Mouse (Mus musculus): ENCODE measurements at regions not wholly inside any gene's neighbourhood (a gene's known extent, or its start where the extent isn't known, plus 50 kb on each side); places are given as distances from the start of the nearest gene placed in this dataset.
A peak's percentile ranks its signal among the peaks of the same experiment; 100 is the strongest.

DNA sequence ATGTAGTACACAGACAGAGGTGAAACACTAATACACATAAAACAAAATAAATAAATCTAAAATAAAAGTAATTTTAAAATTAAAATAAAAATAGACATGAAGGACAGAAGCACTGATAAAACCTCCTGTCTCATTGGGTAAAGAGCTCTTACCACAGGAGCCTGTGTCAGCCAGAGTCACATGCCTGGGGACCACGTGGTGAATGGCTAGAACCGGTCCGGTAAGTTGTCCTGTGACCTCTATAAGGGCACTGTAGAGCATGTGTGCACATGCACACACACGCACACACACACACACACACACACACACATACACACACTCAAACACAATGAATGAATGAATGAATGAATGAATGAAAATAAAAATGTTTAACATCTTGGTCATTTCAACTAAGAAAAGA, 89.8 kb upstream of the Slc45a1 start:
- H3K9ac ChIP-seq (replicated peaks) = no peak overlapping the region

DNA sequence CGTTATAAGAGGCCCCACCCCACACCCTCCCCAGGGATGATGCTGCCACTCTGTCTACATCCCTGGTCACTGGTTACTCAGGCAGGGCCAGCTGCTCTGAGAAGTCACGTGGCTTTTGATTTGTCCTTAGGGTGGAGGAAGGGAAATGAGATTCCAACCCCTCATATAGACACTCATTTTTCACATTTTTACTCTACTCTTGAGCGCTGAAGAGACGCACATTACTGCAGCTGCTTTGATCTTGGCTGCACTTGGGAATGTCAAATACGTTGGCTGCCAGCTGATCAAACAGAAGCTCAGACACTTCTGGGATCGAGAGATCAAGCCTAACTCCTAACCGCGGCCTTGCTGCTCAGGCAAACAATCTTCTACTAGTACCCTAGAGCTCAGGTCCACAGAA, 88.2 kb upstream of the Slc45a1 start:
- Histone ChIP-seq H3K4me3 (no peak overlapping the region), H3K9ac (replicated peaks) (no peak overlapping the region), H3K4me2 (replicated peaks) (no peak overlapping the region), H3K36me3 (no peaks in the 10 kb centered on the region), H3K9me3 (no peaks in the 10 kb centered on the region), H3K27me3 (no peaks in the 10 kb centered on the region), H3K27ac (replicated peaks) (no peak overlapping the region; the same call in 1 of the 2 replicates), H3K4me1 (peaks cover 4% of the 10 kb centered on the region; the same call in 1 of the 2 replicates)
- 54% methylated on average over 8 of the region's 8 CpGs for WGBS
- ATAC-seq (ENCODE audit: low FRiP score, low read depth) = no peak

More for the DNA sequence above, 89.8 kb upstream of the Slc45a1 start:
- Histone ChIP-seq H3K9me3 (no peaks in the 10 kb centered on the region), H3K27ac (replicated peaks) (no peak overlapping the region), H3K4me3 (no peak overlapping the region), H3K4me1 (peaks cover 13% of the 10 kb centered on the region), H3K4me2 (replicated peaks) (no peak overlapping the region), H3K36me3 (no peaks in the 10 kb centered on the region), H3K27me3 (no peaks in the 10 kb centered on the region)
- 94% methylated on average over 4 of the region's 4 CpGs for WGBS
- no peak for ATAC-seq (ENCODE audit: low FRiP score, low read depth)

DNA sequence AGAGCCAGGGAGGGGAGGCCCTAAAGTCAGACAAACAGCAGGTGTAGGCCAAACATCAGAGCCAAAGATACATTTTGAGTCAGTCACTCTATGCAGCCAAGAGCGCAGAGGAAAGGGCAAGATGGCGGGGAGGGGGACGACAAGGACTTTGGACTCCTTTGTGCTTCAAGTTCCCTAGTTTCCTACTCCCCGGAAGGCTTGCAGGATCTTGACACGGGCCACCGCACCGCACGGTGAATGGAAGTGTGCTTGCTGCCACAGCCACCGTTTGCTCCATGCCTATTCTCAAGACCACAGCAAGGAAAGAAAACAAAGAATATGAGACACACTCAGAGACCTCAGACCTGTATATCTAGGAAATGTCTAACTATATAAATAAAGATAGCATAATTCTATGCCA, 86.8 kb upstream of the Slc45a1 start:
- Histone ChIP-seq H3K4me1 (peaks cover 4% of the 10 kb centered on the region; the same call in 1 of the 2 replicates), H3K9ac (replicated peaks) (no peak overlapping the region), H3K36me3 (no peaks in the 10 kb centered on the region), H3K4me3 (no peak overlapping the region), H3K9me3 (no peaks in the 10 kb centered on the region), H3K27me3 (no peaks in the 10 kb centered on the region), H3K27ac (replicated peaks) (no peak overlapping the region), H3K4me2 (replicated peaks) (no peak overlapping the region)
- WGBS = 69% methylated on average over 9 of the region's 9 CpGs
- ATAC-seq (ENCODE audit: low FRiP score, low read depth) = no peak

- no peak overlapping the region for H3K4me3 ChIP-seq
- H3K27ac ChIP-seq (replicated peaks) = peak overlapping the region; percentile 71
- H3K9ac ChIP-seq (replicated peaks) = no peak overlapping the region
- peak; percentile 82 for ATAC-seq (ENCODE audit: low FRiP score, low read depth)
- no peaks in the 10 kb centered on the region for H3K36me3 ChIP-seq
- H3K9me3 ChIP-seq = no peaks in the 10 kb centered on the region; the same call in 1 of the 2 replicates
- WGBS = 6% methylated on average over 11 of the region's 12 CpGs
- H3K4me1 ChIP-seq = peaks cover 27% of the 10 kb centered on the region
- H3K27me3 ChIP-seq = peaks cover 2% of the 10 kb centered on the region; the same call in 1 of the 2 replicates
- H3K4me2 ChIP-seq (replicated peaks) = peak overlapping the region; percentile 18
These were observed 78.3 kb upstream of the Slc45a1 start for GRCm38 (mm10) chr4:150730061-150730812.

DNA sequence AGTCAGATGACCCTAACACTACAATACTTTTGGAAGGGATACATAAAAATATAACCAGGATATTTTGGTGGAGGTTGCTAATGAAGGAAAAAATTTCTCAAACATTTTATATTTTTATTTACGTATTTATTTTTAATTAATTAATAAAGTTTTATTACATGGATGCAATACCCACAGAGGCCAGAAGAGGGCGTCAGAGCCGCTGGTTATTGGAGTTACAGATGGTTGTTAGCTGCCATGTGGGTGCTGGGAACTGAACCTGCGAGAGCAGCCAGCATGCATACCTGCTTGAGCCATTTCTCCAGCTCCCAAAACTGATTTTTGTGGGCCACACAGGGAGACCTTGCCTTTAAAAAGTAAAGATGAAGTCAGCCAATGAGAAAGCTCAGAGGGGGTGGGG, 74.6 kb upstream of the Slc45a1 start:
- no peak overlapping the region for H3K9ac ChIP-seq (replicated peaks)
- H3K9me3 ChIP-seq = no peaks in the 10 kb centered on the region; the same call in 1 of the 2 replicates
- ATAC-seq (ENCODE audit: low FRiP score, low read depth) = no peak
- 55% methylated on average over 4 of the region's 4 CpGs for WGBS
- H3K27me3 ChIP-seq = peaks cover 8% of the 10 kb centered on the region; the same call in 1 of the 2 replicates
- H3K36me3 ChIP-seq = no peaks in the 10 kb centered on the region
- no peak overlapping the region for H3K4me2 ChIP-seq (replicated peaks)
- peaks cover 29% of the 10 kb centered on the region for H3K4me1 ChIP-seq
- H3K27ac ChIP-seq (replicated peaks) = no peak overlapping the region
- H3K4me3 ChIP-seq = no peak overlapping the region

DNA sequence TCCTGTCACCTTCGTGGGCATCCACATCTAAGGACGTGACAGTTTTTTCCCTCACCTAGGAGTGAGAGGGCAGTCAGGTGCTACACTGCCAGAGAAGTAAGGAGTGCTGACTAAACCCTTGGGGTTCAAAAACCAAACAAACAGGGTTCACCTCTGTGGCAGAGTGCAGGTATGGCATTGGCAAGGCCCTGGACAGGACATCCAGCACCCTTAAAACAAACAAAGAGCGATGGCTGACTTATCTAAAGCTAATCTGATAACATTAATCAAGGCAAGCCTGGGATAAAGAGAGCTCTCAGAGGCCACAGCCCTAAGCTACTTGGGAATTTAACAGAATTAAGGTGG, 74.1 kb upstream of the Slc45a1 start:
- no peaks in the 10 kb centered on the region for H3K36me3 ChIP-seq
- H3K4me3 ChIP-seq = no peak overlapping the region
- H3K9me3 ChIP-seq = no peaks in the 10 kb centered on the region; the same call in 1 of the 2 replicates
- no peak for ATAC-seq (ENCODE audit: low FRiP score, low read depth)
- H3K27ac ChIP-seq (replicated peaks) = no peak overlapping the region
- H3K4me2 ChIP-seq (replicated peaks) = no peak overlapping the region
- peaks cover 8% of the 10 kb centered on the region; the same call in 1 of the 2 replicates for H3K27me3 ChIP-seq
- no peak overlapping the region for H3K9ac ChIP-seq (replicated peaks)
- 88% methylated on average over 3 of the region's 3 CpGs for WGBS
- H3K4me1 ChIP-seq = peaks cover 25% of the 10 kb centered on the region

DNA sequence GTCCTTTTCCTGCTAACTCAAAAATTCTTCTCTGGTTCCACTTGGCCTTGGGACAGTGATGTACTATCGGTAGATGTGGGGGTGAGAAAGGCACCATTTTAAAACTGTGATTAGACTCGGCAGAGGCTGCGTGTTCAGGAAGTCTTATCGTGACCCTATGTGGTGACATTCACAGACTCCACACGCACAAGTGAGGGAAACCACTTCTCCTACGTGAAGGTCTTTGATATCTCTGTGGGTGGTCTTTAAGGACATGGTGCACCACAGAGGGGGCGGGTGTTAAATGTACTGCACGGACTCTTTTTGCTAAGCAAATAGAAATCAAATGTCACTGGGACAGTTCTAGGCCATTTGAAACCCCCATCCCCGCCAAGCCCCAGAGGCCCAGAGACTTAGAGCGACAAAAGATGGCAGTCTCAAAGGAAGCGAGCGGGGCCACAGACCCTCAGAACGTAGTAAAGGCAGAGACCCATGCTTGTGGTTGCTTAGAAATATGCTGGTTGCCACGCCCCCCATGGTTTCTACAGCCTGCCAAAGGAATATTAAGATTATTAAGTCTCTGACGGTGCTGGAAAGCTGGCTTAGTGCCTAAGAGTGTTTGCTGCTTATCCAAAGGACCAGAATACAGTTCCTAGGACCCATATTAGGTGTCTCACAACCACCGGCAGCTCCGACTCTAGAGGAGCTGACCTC, 73.6 kb upstream of the Slc45a1 start:
- no peak overlapping the region for H3K27ac ChIP-seq (replicated peaks)
- no peak for ATAC-seq (ENCODE audit: low FRiP score, low read depth)
- H3K4me1 ChIP-seq = peaks cover 20% of the 10 kb centered on the region
- H3K27me3 ChIP-seq = peaks cover 8% of the 10 kb centered on the region; the same call in 1 of the 2 replicates
- H3K36me3 ChIP-seq = no peaks in the 10 kb centered on the region
- no peak overlapping the region for H3K4me2 ChIP-seq (replicated peaks)
- H3K9me3 ChIP-seq = no peaks in the 10 kb centered on the region; the same call in 1 of the 2 replicates
- H3K9ac ChIP-seq (replicated peaks) = no peak overlapping the region
- 81% methylated on average over 17 of the region's 17 CpGs for WGBS
- no peak overlapping the region for H3K4me3 ChIP-seq

GRCm38 (mm10) chr4:150724823-150725222, 72.8 kb upstream of the Slc45a1 start:
- Histone ChIP-seq H3K27me3 (peaks cover 8% of the 10 kb centered on the region; the same call in 1 of the 2 replicates), H3K9me3 (no peaks in the 10 kb centered on the region; the same call in 1 of the 2 replicates), H3K27ac (replicated peaks) (no peak overlapping the region), H3K36me3 (no peaks in the 10 kb centered on the region), H3K9ac (replicated peaks) (no peak overlapping the region), H3K4me1 (peaks cover 12% of the 10 kb centered on the region), H3K4me3 (no peak overlapping the region), H3K4me2 (replicated peaks) (no peak overlapping the region)
- no peak for ATAC-seq (ENCODE audit: low FRiP score, low read depth)
- 91% methylated on average over 11 of the region's 11 CpGs for WGBS

DNA sequence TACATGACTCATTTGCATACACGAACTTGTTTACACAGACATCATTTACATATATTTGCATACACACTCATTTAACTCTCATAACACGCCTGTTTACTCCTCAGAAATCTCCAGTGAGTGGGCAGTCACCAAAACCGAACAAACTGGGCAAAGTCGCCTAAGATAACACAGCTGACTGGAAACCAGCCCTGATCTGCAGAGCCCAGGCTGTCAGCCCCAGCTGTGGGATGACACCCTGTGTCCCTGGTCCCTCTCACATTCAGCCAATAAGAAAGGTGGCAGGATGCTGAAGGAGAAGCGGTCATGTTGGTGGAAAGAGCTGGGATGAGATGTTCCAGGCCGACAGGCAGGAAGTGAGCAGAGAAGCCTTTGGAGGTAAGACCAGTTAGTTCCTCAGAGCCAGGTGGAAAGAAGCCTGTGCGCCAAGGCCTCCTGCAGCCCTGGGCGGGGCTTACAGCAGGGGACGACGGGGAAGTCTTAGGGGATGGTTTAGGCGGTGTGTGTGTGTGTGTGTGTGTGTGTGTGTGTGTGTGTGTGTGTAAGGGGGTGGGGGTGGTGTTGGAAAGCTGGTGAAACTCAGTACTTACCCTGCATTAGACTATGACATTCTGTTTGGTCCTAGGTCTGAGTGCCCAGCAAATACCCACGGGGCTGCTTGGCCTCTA, 69.8 kb upstream of the Slc45a1 start:
- no peak overlapping the region for H3K4me3 ChIP-seq
- no peak for ATAC-seq (ENCODE audit: low FRiP score, low read depth)
- 53% methylated on average over 12 of the region's 12 CpGs for WGBS
- H3K9ac ChIP-seq (replicated peaks) = no peak overlapping the region
- H3K4me2 ChIP-seq (replicated peaks) = no peak overlapping the region
- H3K4me1 ChIP-seq = peaks cover 8% of the 10 kb centered on the region; the same call in 1 of the 2 replicates
- H3K36me3 ChIP-seq = no peaks in the 10 kb centered on the region
- 0 out of 2 replicates have a peak, but pooled peaks cover 6% of the 10 kb centered on the region for H3K27me3 ChIP-seq
- H3K9me3 ChIP-seq = no peaks in the 10 kb centered on the region; the same call in 1 of the 2 replicates
- no peak overlapping the region; the same call in 1 of the 2 replicates for H3K27ac ChIP-seq (replicated peaks)

DNA sequence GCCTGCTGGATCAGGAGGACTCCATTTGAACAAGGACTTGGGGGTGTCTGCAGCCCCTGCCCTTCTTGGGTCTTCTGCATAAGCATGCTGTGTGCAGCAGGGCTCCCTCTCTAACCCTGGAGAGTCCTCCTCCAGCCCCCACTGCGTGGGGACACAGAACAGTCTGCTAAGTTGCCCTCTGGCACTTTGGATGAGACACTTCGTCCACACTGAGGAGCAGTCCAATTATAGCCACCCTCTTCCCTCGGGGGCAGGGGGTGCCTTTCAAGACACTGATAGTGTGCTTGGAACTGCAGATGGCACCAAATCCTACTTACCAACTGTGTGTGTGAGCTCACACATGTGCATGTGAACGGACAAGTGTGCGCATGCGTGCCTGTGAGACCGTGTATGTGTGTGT, 65.9 kb upstream of the Slc45a1 start:
- Histone ChIP-seq H3K27ac (replicated peaks) (no peak overlapping the region), H3K36me3 (no peaks in the 10 kb centered on the region), H3K9me3 (no peaks in the 10 kb centered on the region), H3K4me1 (peaks cover 8% of the 10 kb centered on the region; the same call in 1 of the 2 replicates), H3K9ac (replicated peaks) (no peak overlapping the region), H3K27me3 (0 out of 2 replicates have a peak, but pooled peaks cover 6% of the 10 kb centered on the region), H3K4me3 (no peak overlapping the region), H3K4me2 (replicated peaks) (no peak overlapping the region)
- ATAC-seq (ENCODE audit: low FRiP score, low read depth) = no peak
- 86% methylated on average over 7 of the region's 7 CpGs for WGBS

GRCm38 (mm10) chr4:150715051-150715450, 63.1 kb upstream of the Slc45a1 start:
- H3K4me2 ChIP-seq (replicated peaks) = no peak overlapping the region
- peaks cover 3% of the 10 kb centered on the region; the same call in 1 of the 2 replicates for H3K4me1 ChIP-seq
- H3K27ac ChIP-seq (replicated peaks) = no peak overlapping the region
- no peaks in the 10 kb centered on the region for H3K27me3 ChIP-seq
- ATAC-seq (ENCODE audit: low FRiP score, low read depth) = no peak
- no peak overlapping the region for H3K4me3 ChIP-seq
- no peaks in the 10 kb centered on the region for H3K36me3 ChIP-seq
- H3K9me3 ChIP-seq = no peaks in the 10 kb centered on the region
- 91% methylated on average over 2 of the region's 2 CpGs for WGBS
- H3K9ac ChIP-seq (replicated peaks) = no peak overlapping the region

GRCm38 (mm10) chr4:150713291-150713690, 61.3 kb upstream of the Slc45a1 start:
- peaks cover 11% of the 10 kb centered on the region; the same call in 1 of the 2 replicates for H3K4me1 ChIP-seq
- peaks cover 6% of the 10 kb centered on the region; the same call in 1 of the 2 replicates for H3K27me3 ChIP-seq
- H3K9me3 ChIP-seq = no peaks in the 10 kb centered on the region
- no peak overlapping the region for H3K9ac ChIP-seq (replicated peaks)
- H3K4me2 ChIP-seq (replicated peaks) = no peak overlapping the region
- no peak overlapping the region for H3K27ac ChIP-seq (replicated peaks)
- no peaks in the 10 kb centered on the region for H3K36me3 ChIP-seq
- no peak for ATAC-seq (ENCODE audit: low FRiP score, low read depth)
- no peak overlapping the region for H3K4me3 ChIP-seq
- 68% methylated on average over 5 of the region's 5 CpGs for WGBS

Data from midbrain, embryonic 12.5 days (tissue).